Mouse (Mus musculus) MEL (cell line): ENCODE measurements around the gene Myh9. TPM values are rescaled to one million over a fixed set of nuclear protein-coding genes. Genes with fewer than 3 reads are reported as not detected.

Source experiments
- DNase-seq: peaks from one replicate; pipeline ENCODE4 v3.0.0; 2011; ENCODE audit warnings: low read depth, low spot score
- H3K27ac ChIP-seq: 2 replicates; pipeline ENCODE4 v1.5.1; 2012; ENCODE audit warnings: low read depth, mild to moderate bottlenecking, control low read depth, low read length, moderate library complexity; ENCODE audit not compliant: control insufficient read depth
- H3K27me3 ChIP-seq, 2 experiments: fragments of 150-350 bp in 1 of 2; sonication (generic) in 1 of 2; 2 replicates each; pipeline ENCODE4 v1.6.1; 2012; ENCODE audit warnings: low read length in 2 of 2, mild to moderate bottlenecking in 2 of 2, improper control_type of control experiment in 1 of 2, moderate library complexity in 1 of 2; ENCODE audit not compliant: insufficient read depth in 2 of 2, control insufficient read depth in 1 of 2
- H3K36me3 ChIP-seq, 2 experiments: 2 replicates each; pipeline ENCODE4 v1.6.1; 2012 to 2014; ENCODE audit warnings: low read length in 2 of 2, improper control_type of control experiment in 1 of 2, inconsistent platforms in 1 of 2, mild to moderate bottlenecking in 1 of 2; ENCODE audit not compliant: insufficient read depth in 2 of 2, control insufficient read depth in 1 of 2
- H3K4me1 ChIP-seq, 2 experiments: fragments of 150-350 bp in 1 of 2; sonication (generic) in 1 of 2; 2 replicates each; pipeline ENCODE4 v1.6.1; 2012; ENCODE audit warnings: low read length in 2 of 2, improper control_type of control experiment in 1 of 2, mild to moderate bottlenecking in 1 of 2; ENCODE audit not compliant: insufficient read depth in 2 of 2, control insufficient read depth in 1 of 2
- H3K4me3 ChIP-seq, 2 experiments: fragments of 150-350 bp in 1 of 2; sonication (generic) in 1 of 2; 2 replicates each; pipeline ENCODE4 v1.5.1; 2012; ENCODE audit warnings: low read depth in 2 of 2, low read length in 2 of 2, mild to moderate bottlenecking in 2 of 2, moderate library complexity in 2 of 2, control low read depth in 1 of 2, improper control_type of control experiment in 1 of 2; ENCODE audit not compliant: control insufficient read depth in 1 of 2, insufficient read depth in 1 of 2
- H3K79me2 ChIP-seq: 2 replicates; pipeline ENCODE4 v1.6.1; 2012; ENCODE audit warnings: mild to moderate bottlenecking, low read length, moderate library complexity; ENCODE audit not compliant: control insufficient read depth, poor library complexity, insufficient read depth
- H3K9ac ChIP-seq: 2 replicates; pipeline ENCODE4 v1.6.1; 2012; ENCODE audit warnings: low read depth, mild to moderate bottlenecking, control low read depth, low read length, moderate library complexity; ENCODE audit not compliant: control insufficient read depth, poor library complexity, severe bottlenecking
- H3K9me3 ChIP-seq: fragments of 150-350 bp; sonication (generic); replicated peaks from 2 replicates; pipeline ENCODE4 v1.6.1; 2012; ENCODE audit warnings: mild to moderate bottlenecking, low read length, improper control_type of control experiment, moderate library complexity; ENCODE audit not compliant: insufficient read depth
- CHD1 ChIP-seq: IDR thresholded peaks from 2 replicates; pipeline ENCODE4 v1.6.1; 2012; ENCODE audit warnings: low read depth, mild to moderate bottlenecking, inconsistent platforms, low read length, improper control_type of control experiment
- CHD2 ChIP-seq: IDR thresholded peaks from 2 replicates; pipeline ENCODE4 v1.6.1; 2011; ENCODE audit warnings: low read length, improper control_type of control experiment
- CTCF ChIP-seq, 3 experiments: IDR thresholded peaks in 2 of 3; conservative IDR thresholded peaks in 1 of 3; 2 replicates each; pipeline ENCODE4 v1.5.1; 2011 to 2012; ENCODE audit warnings: low read length in 3 of 3, low read depth in 2 of 3, mild to moderate bottlenecking in 2 of 3, improper control_type of control experiment in 1 of 3, inconsistent platforms in 1 of 3, mixed read lengths in 1 of 3, moderate library complexity in 1 of 3; ENCODE audit not compliant: control insufficient read depth in 1 of 3, insufficient read depth in 1 of 3, poor library complexity in 1 of 3, severe bottlenecking in 1 of 3
- E2F4 ChIP-seq: IDR thresholded peaks from 2 replicates; pipeline ENCODE4 v1.6.1; 2011; ENCODE audit warnings: low read depth, low read length, improper control_type of control experiment, borderline replicate concordance
- ETS1 ChIP-seq: IDR thresholded peaks from 2 replicates; pipeline ENCODE4 v1.6.1; 2012; ENCODE audit warnings: low read depth, mild to moderate bottlenecking, inconsistent platforms, low read length, improper control_type of control experiment, moderate library complexity
- GABPA ChIP-seq: IDR thresholded peaks from 2 replicates; pipeline ENCODE4 v1.6.1; 2012; ENCODE audit warnings: low read depth, mild to moderate bottlenecking, inconsistent platforms, low read length, improper control_type of control experiment, moderate library complexity
- GATA1 ChIP-seq: IDR thresholded peaks from 2 replicates; pipeline ENCODE4 v1.6.1; 2011; ENCODE audit warnings: low read depth, low read length, improper control_type of control experiment
- HCFC1 ChIP-seq: IDR thresholded peaks from 2 replicates; pipeline ENCODE4 v1.6.1; 2012; ENCODE audit warnings: low read depth, mild to moderate bottlenecking, inconsistent platforms, low read length, improper control_type of control experiment, moderate library complexity
- KAT2A ChIP-seq: conservative IDR thresholded peaks from 2 replicates; pipeline ENCODE4 v1.6.1; 2012; ENCODE audit warnings: low read depth, low read length, improper control_type of control experiment, inconsistent platforms
- MAX ChIP-seq: IDR thresholded peaks from 2 replicates; pipeline ENCODE4 v1.6.1; 2011; ENCODE audit warnings: low read length, improper control_type of control experiment
- MYB ChIP-seq: IDR thresholded peaks from 2 replicates; pipeline ENCODE4 v1.6.1; 2011; ENCODE audit warnings: mild to moderate bottlenecking, low read depth, low read length, improper control_type of control experiment
- NRF1 ChIP-seq: IDR thresholded peaks from 2 replicates; pipeline ENCODE4 v1.6.1; 2014; ENCODE audit warnings: low read depth, mild to moderate bottlenecking, inconsistent platforms, low read length, improper control_type of control experiment, moderate library complexity; ENCODE audit not compliant: poor library complexity, insufficient read depth, severe bottlenecking
- POLR2AphosphoS5 ChIP-seq: IDR thresholded peaks from 2 replicates; pipeline ENCODE4 v1.6.1; 2012; ENCODE audit warnings: low read depth, borderline replicate concordance, mild to moderate bottlenecking, inconsistent platforms, low read length, moderate library complexity, mixed read lengths
- RAD21 ChIP-seq: IDR thresholded peaks from 2 replicates; pipeline ENCODE4 v1.6.1; 2011; ENCODE audit warnings: mild to moderate bottlenecking, low read depth, low read length, improper control_type of control experiment
- SIN3A ChIP-seq: IDR thresholded peaks from 2 replicates; pipeline ENCODE4 v1.6.1; 2012; ENCODE audit warnings: low read length, improper control_type of control experiment, inconsistent platforms
- SMC3 ChIP-seq: IDR thresholded peaks from 2 replicates; pipeline ENCODE4 v1.6.1; 2011; ENCODE audit warnings: low read depth, low read length, improper control_type of control experiment
- TBP ChIP-seq: IDR thresholded peaks from 2 replicates; pipeline ENCODE4 v1.8.0; 2011; ENCODE audit warnings: low read depth, low read length, improper control_type of control experiment
- UBTF ChIP-seq: IDR thresholded peaks from 2 replicates; pipeline ENCODE4 v1.6.1; 2012; ENCODE audit warnings: low read depth, mild to moderate bottlenecking, inconsistent platforms, low read length, improper control_type of control experiment, moderate library complexity, borderline replicate concordance; ENCODE audit not compliant: insufficient read depth
- USF2 ChIP-seq, 2 experiments: IDR thresholded peaks; 2 replicates each; pipeline ENCODE4 v1.6.1; 2011 to 2012; ENCODE audit warnings: improper control_type of control experiment in 2 of 2, low read length in 2 of 2, borderline replicate concordance in 1 of 2, inconsistent platforms in 1 of 2, low read depth in 1 of 2, mild to moderate bottlenecking in 1 of 2; ENCODE audit not compliant: insufficient read depth in 1 of 2
- ZKSCAN1 ChIP-seq: IDR thresholded peaks from 2 replicates; pipeline ENCODE4 v1.6.1; 2012; ENCODE audit warnings: low read depth, mild to moderate bottlenecking, inconsistent platforms, low read length, improper control_type of control experiment, moderate library complexity
- ZNF384 ChIP-seq: IDR thresholded peaks from 2 replicates; pipeline ENCODE4 v1.6.1; 2012; ENCODE audit warnings: low read depth, mild to moderate bottlenecking, inconsistent platforms, low read length, improper control_type of control experiment
- polyA plus RNA-seq, 2 experiments: library from polyadenylated mRNA; stranded (reverse) in 1 of 2; unstranded in 1 of 2; fragments of >175 nt in 1 of 2; fragments of >200 nt in 1 of 2; gene quantifications; 2 replicates each; pipeline versions ENCODE4 v1.2.1 to v1.2.4; 2012; ENCODE audit warnings: low replicate concordance in 2 of 2, low read depth in 1 of 2; ENCODE audit not compliant: insufficient read length in 2 of 2, insufficient read depth in 1 of 2, missing spikeins in 1 of 2
- total RNA-seq: library from RNA; depleted of rRNA; stranded (reverse); fragments of 300-350 nt; gene quantifications from 2 replicates; pipeline ENCODE4 v1.2.3, GENCODE M21; 2012

The Myh9 gene
- total and polyA plus RNA-seq, 3 experiments, result 59.3 to 176 (median 158) TPM

GRCm38 (mm10) chr15:77828910-77829309 lies 13.1 kb downstream of the Myh9 start:
- peaks cover 19 to 28% of the 10 kb centered on the region in 2 experiments for H3K4me1 ChIP-seq
- TF ChIP-seq CHD1, result no peak
- TF ChIP-seq KAT2A, result no peak
- no peak for TF ChIP-seq MYB
- no peak for TF ChIP-seq USF2 (IDR thresholded peaks at IDR 0.05; ENCODE audit: borderline replicate concordance in 1 of 2, insufficient read depth in 1 of 2, low read depth in 1 of 2, low read length in 2 of 2)
- no peak for TF ChIP-seq SIN3A
- TF ChIP-seq GATA1, result no peak
- no peak for TF ChIP-seq CTCF (IDR thresholded peaks at IDR 0.05 in 2 of 3, conservative IDR thresholded peaks at IDR 0.05 in 1 of 3; ENCODE audit: control insufficient read depth in 1 of 3, insufficient read depth in 1 of 3, low read depth in 2 of 3, low read length in 3 of 3, poor library complexity in 1 of 3, severe bottlenecking in 1 of 3)
- no peak for TF ChIP-seq CHD2
- TF ChIP-seq RAD21, result no peak
- TF ChIP-seq MAX, result no peak
- no peak for TF ChIP-seq POLR2AphosphoS5
- no peak for DNase-seq
- no peak overlapping the region for H3K9ac ChIP-seq
- no peak overlapping the region for H3K4me3 ChIP-seq
- H3K27me3 ChIP-seq, result no peaks in the 10 kb centered on the region
- no peak overlapping the region for H3K27ac ChIP-seq
- H3K9me3 ChIP-seq, result no peaks in the 10 kb centered on the region
- H3K36me3 ChIP-seq, result peaks cover 0 to 27% of the 10 kb centered on the region in 2 experiments; a peak in 2 of 4 replicates
- H3K79me2 ChIP-seq, result peaks cover 50% of the 10 kb centered on the region

- Histone ChIP-seq H3K36me3 (peaks cover 0 to 26% of the 10 kb centered on the region in 2 experiments; a peak in 2 of 4 replicates), H3K9me3 (no peaks in the 10 kb centered on the region), H3K4me1 (peaks cover 22 to 27% of the 10 kb centered on the region in 2 experiments), H3K79me2 (peaks cover 49% of the 10 kb centered on the region), H3K27ac (no peak overlapping the region), H3K9ac (no peak overlapping the region), H3K27me3 (no peaks in the 10 kb centered on the region), H3K4me3 (no peak overlapping the region)
- no peak for TF ChIP-seq UBTF
- TF ChIP-seq MYB, result no peak
- no peak for TF ChIP-seq POLR2AphosphoS5
- no peak for TF ChIP-seq E2F4
- no peak for TF ChIP-seq ETS1
- TF ChIP-seq ZNF384, result no peak
- TF ChIP-seq GABPA, result no peak
- no peak for TF ChIP-seq NRF1
- no peak for TF ChIP-seq SMC3
- no peak for TF ChIP-seq TBP
- TF ChIP-seq HCFC1, result no peak
- TF ChIP-seq ZKSCAN1, result no peak
- DNase-seq, result no peak
These were observed 13.7 kb downstream of the Myh9 start for GRCm38 (mm10) chr15:77828242-77828641.
